Mouse (Mus musculus): ENCODE data around the gene Pced1b.

DNA sequence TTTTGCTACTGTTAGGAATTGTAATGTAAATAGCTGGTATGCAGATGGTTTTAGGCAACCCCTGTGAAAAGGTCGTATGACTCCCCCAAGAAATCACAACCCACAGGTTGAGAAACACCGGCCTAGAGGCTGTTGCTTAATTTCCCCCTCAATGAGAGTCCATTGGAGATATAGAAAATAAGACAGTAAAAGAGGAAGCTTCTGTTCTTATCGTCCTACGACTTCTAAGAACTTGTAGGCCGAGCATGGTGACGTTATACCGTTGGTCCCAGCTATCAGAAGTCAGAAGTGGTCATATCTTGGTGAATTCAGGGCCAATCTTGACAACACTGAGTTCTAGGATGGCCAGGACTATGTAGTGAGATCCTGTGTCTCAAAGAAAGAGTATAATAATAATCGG lies 65.0 kb downstream of the Pced1b start:
- TF ChIP-seq CTCF (conservative IDR thresholded peaks at IDR 0.05; ENCODE audit: low read length) = no peak
- TF ChIP-seq NANOG (IDR thresholded peaks at IDR 0.05; ENCODE audit: borderline replicate concordance, low read length) = no peak
- TF ChIP-seq POU5F1 (IDR thresholded peaks at IDR 0.05; ENCODE audit: borderline replicate concordance, low read length) = no peak
